Mouse (Mus musculus) lung, embryonic 14.5 days (tissue): Measurements from ENCODE around the gene Pgpep1l. TPM values are rescaled to one million over a fixed set of nuclear protein-coding genes. Genes with fewer than 3 reads are reported as not detected.
A peak's percentile ranks its signal among the peaks of the same experiment; 100 is the strongest.

Source experiments
- ATAC-seq: fragments of 200-750 bp; cut with Nextera tagmentation; 2 replicates; pipeline ENCODE4 v1.8.0; 2017; ENCODE audit warnings: mild to moderate bottlenecking, moderate TSS enrichment, moderate library complexity; ENCODE audit not compliant: insufficient read depth
- DNase-seq: peaks from one replicate; pipeline ENCODE4 v3.0.0-alpha.2; 2015
- H3K27ac ChIP-seq: fragments of 300-500 bp; sonication (generic); 2 replicates; pipeline ENCODE4 v1.5.1; 2014; ENCODE audit warnings: low read depth, mild to moderate bottlenecking, moderate library complexity
- H3K27me3 ChIP-seq: fragments of 300-500 bp; sonication (generic); 2 replicates; pipeline ENCODE4 v1.6.1; 2014; ENCODE audit warnings: low read length, control low read depth; ENCODE audit not compliant: insufficient read depth
- H3K36me3 ChIP-seq: fragments of 300-500 bp; sonication (generic); 2 replicates; pipeline ENCODE4 v1.6.1; 2014; ENCODE audit warnings: control low read depth; ENCODE audit not compliant: insufficient read depth
- H3K4me1 ChIP-seq: fragments of 300-500 bp; sonication (generic); 2 replicates; pipeline ENCODE4 v1.6.1; 2014; ENCODE audit warnings: antibody characterized with exemption, control low read depth; ENCODE audit not compliant: insufficient read depth
- H3K4me2 ChIP-seq: fragments of 300-500 bp; sonication (generic); 2 replicates; pipeline ENCODE4 v1.6.1; 2014; ENCODE audit warnings: mild to moderate bottlenecking
- H3K4me3 ChIP-seq: fragments of 300-500 bp; sonication (generic); 2 replicates; pipeline ENCODE4 v1.5.1; 2014; ENCODE audit warnings: low read depth, low read length
- H3K9ac ChIP-seq: fragments of 300-500 bp; sonication (generic); 2 replicates; pipeline ENCODE4 v1.6.1; 2014
- H3K9me3 ChIP-seq: fragments of 300-500 bp; sonication (generic); 2 replicates; pipeline ENCODE4 v1.6.1; 2016; ENCODE audit warnings: low read depth, low read length, control low read depth
- CTCF ChIP-seq: IDR thresholded peaks from 2 replicates; pipeline ENCODE4 v1.5.1; 2016; ENCODE audit warnings: antibody characterized with exemption, low read depth
- WGBS: fragments of 180-500 bp; shearing (Covaris S2); extraction: QIAGEN DNeasy Blood & Tissue Kit; methylation state at CpG from one replicate; pipeline ENCODE4 v1.1.7; 2014; 5-methylcytosine and 5-hydroxymethylcytosine counted together
- polyA plus RNA-seq: library from polyadenylated mRNA; unstranded; fragments of >200 nt; fragmentation: Nextera tagmentation; extraction: Ambion mirVana; gene quantifications from 2 replicates; pipeline ENCODE4 v1.2.1, GENCODE M21; 2014

Pgpep1l gene
- polyA plus RNA-seq, 1 experiment from 2014 or later, result not detected

- Histone ChIP-seq H3K9me3 (no peaks in the 10 kb centered on the region), H3K9ac (no peak overlapping the region), H3K4me1 (0 out of 2 replicates have a peak, but pooled peaks cover 3% of the 10 kb centered on the region), H3K27ac (no peak overlapping the region), H3K27me3 (no peaks in the 10 kb centered on the region), H3K4me2 (no peak overlapping the region), H3K4me3 (no peak overlapping the region), H3K36me3 (peaks cover 83% of the 10 kb centered on the region)
- no peak for ATAC-seq
- WGBS, result 87% methylated on average over 11 of the region's 11 CpGs
- TF ChIP-seq CTCF, result no peak
- no peak for DNase-seq
Measured at GRCm38 (mm10) chr7:68218879-68219278, 45.2 kb downstream of the Pgpep1l start.

GRCm38 (mm10) chr7:68215522-68216070, 48.4 kb downstream of the Pgpep1l start:
- 76% methylated on average over 18 of the region's 18 CpGs for WGBS
- Histone ChIP-seq H3K36me3 (peaks cover 89% of the 10 kb centered on the region), H3K4me2 (no peak overlapping the region), H3K4me1 (no peaks in the 10 kb centered on the region), H3K4me3 (no peak overlapping the region), H3K9me3 (no peaks in the 10 kb centered on the region), H3K9ac (no peak overlapping the region), H3K27me3 (no peaks in the 10 kb centered on the region), H3K27ac (no peak overlapping the region)
- no peak for TF ChIP-seq CTCF
- DNase-seq (peak; percentile 41), ATAC-seq (no peak)

- Histone ChIP-seq H3K36me3 (peaks cover 91% of the 10 kb centered on the region), H3K9ac (no peak overlapping the region), H3K4me1 (no peaks in the 10 kb centered on the region), H3K27me3 (no peaks in the 10 kb centered on the region), H3K4me3 (no peak overlapping the region), H3K27ac (no peak overlapping the region), H3K9me3 (no peaks in the 10 kb centered on the region), H3K4me2 (no peak overlapping the region)
- WGBS, result 83% methylated on average over 5 of the region's 5 CpGs
- DNase-seq (no peak), ATAC-seq (no peak)
- TF ChIP-seq CTCF, result no peak
Measured at GRCm38 (mm10) chr7:68213842-68214241, 50.2 kb downstream of the Pgpep1l start.

- no peak for ATAC-seq
- no peak for TF ChIP-seq CTCF
- H3K4me2 ChIP-seq, result no peak overlapping the region
- no peak overlapping the region for H3K9ac ChIP-seq
- no peaks in the 10 kb centered on the region for H3K27me3 ChIP-seq
- no peak overlapping the region for H3K27ac ChIP-seq
- 81% methylated on average over 7 of the region's 7 CpGs for WGBS
- H3K4me3 ChIP-seq, result no peak overlapping the region
- peaks cover 91% of the 10 kb centered on the region for H3K36me3 ChIP-seq
- no peaks in the 10 kb centered on the region for H3K9me3 ChIP-seq
- no peaks in the 10 kb centered on the region for H3K4me1 ChIP-seq
- no peak for DNase-seq
Measured at GRCm38 (mm10) chr7:68211883-68212282, 52.1 kb downstream of the Pgpep1l start.

- Histone ChIP-seq H3K9ac (no peak overlapping the region), H3K9me3 (no peaks in the 10 kb centered on the region), H3K4me1 (no peaks in the 10 kb centered on the region), H3K4me3 (no peak overlapping the region), H3K27ac (no peak overlapping the region), H3K36me3 (peaks cover 91% of the 10 kb centered on the region), H3K4me2 (no peak overlapping the region), H3K27me3 (no peaks in the 10 kb centered on the region)
- WGBS, result 49% methylated on average over 4 of the region's 4 CpGs
- ATAC-seq (no peak), DNase-seq (peak; percentile 66)
- TF ChIP-seq CTCF, result no peak
Measured at GRCm38 (mm10) chr7:68210417-68210816, 53.6 kb downstream of the Pgpep1l start.

GRCm38 (mm10) chr7:68209039-68209438, 55.0 kb downstream of the Pgpep1l start:
- 88% methylated on average over 6 of the region's 6 CpGs for WGBS
- no peak overlapping the region for H3K4me3 ChIP-seq
- DNase-seq, result no peak
- H3K27me3 ChIP-seq, result no peaks in the 10 kb centered on the region
- H3K36me3 ChIP-seq, result peaks cover 89% of the 10 kb centered on the region
- no peak overlapping the region for H3K27ac ChIP-seq
- H3K4me2 ChIP-seq, result no peak overlapping the region
- TF ChIP-seq CTCF, result no peak
- H3K9me3 ChIP-seq, result no peaks in the 10 kb centered on the region
- H3K9ac ChIP-seq, result no peak overlapping the region
- no peaks in the 10 kb centered on the region for H3K4me1 ChIP-seq
- no peak for ATAC-seq

GRCm38 (mm10) chr7:68205776-68206427, 58.1 kb downstream of the Pgpep1l start:
- Histone ChIP-seq H3K4me3 (no peak overlapping the region), H3K27ac (no peak overlapping the region), H3K4me2 (no peak overlapping the region), H3K36me3 (peaks cover 94% of the 10 kb centered on the region), H3K9me3 (no peaks in the 10 kb centered on the region), H3K27me3 (no peaks in the 10 kb centered on the region), H3K9ac (no peak overlapping the region), H3K4me1 (no peaks in the 10 kb centered on the region)
- DNase-seq (no peak), ATAC-seq (no peak)
- TF ChIP-seq CTCF, result no peak
- WGBS, result 76% methylated on average over 8 of the region's 8 CpGs
